Mouse (Mus musculus) hindbrain, postnatal 0 days (tissue): ENCODE results near the gene Cntfr. TPM values are rescaled to one million over a fixed set of nuclear protein-coding genes. Genes with fewer than 3 reads are reported as not detected.

Source experiments
- ATAC-seq: fragments of 200-750 bp; cut with Nextera tagmentation; 2 replicates; pipeline ENCODE4 v1.8.0; 2017; ENCODE audit warnings: mild to moderate bottlenecking, moderate TSS enrichment, moderate library complexity
- DNase-seq: peaks from one replicate; pipeline ENCODE4 v3.0.0-alpha.2; 2015; ENCODE audit warnings: low spot score
- H3K27ac ChIP-seq: fragments of 300-500 bp; sonication (generic); 2 replicates; pipeline ENCODE4 v1.5.1; 2014; ENCODE audit warnings: mild to moderate bottlenecking
- H3K27me3 ChIP-seq: fragments of 300-500 bp; sonication (generic); 2 replicates; pipeline ENCODE4 v1.6.1; 2014; ENCODE audit warnings: low read length, mixed read lengths; ENCODE audit not compliant: insufficient read depth
- H3K36me3 ChIP-seq: fragments of 300-500 bp; sonication (generic); 2 replicates; pipeline ENCODE4 v1.6.1; 2014; ENCODE audit warnings: low read length, mixed read lengths; ENCODE audit not compliant: insufficient read depth
- H3K4me1 ChIP-seq: fragments of 300-500 bp; sonication (generic); 2 replicates; pipeline ENCODE4 v1.6.1; 2014; ENCODE audit warnings: antibody characterized with exemption, low read length, mixed read lengths; ENCODE audit not compliant: insufficient read depth
- H3K4me2 ChIP-seq: fragments of 300-500 bp; sonication (generic); 2 replicates; pipeline ENCODE4 v1.6.1; 2014; ENCODE audit warnings: low read depth, mild to moderate bottlenecking, low read length, moderate library complexity, mixed read lengths
- H3K4me3 ChIP-seq: fragments of 300-500 bp; sonication (generic); 2 replicates; pipeline ENCODE4 v1.5.1; 2014; ENCODE audit warnings: low read length
- H3K9ac ChIP-seq: fragments of 300-500 bp; sonication (generic); replicated peaks from 2 replicates; pipeline ENCODE4 v1.6.1; 2014; ENCODE audit warnings: mild to moderate bottlenecking, low read length, moderate library complexity, mixed read lengths
- H3K9me3 ChIP-seq: fragments of 300-500 bp; sonication (generic); 2 replicates; pipeline ENCODE4 v1.6.1; 2016; ENCODE audit warnings: low read length, mixed read lengths
- CTCF ChIP-seq: IDR thresholded peaks from 2 replicates; pipeline ENCODE4 v1.5.1; 2016; ENCODE audit warnings: antibody characterized with exemption, control low read depth, low read depth
- WGBS: fragments of 180-500 bp; shearing (Covaris S2); extraction: QIAGEN DNeasy Blood & Tissue Kit; methylation state at CpG from one replicate; pipeline ENCODE4 v1.1.7; 2014; 5-methylcytosine and 5-hydroxymethylcytosine counted together
- polyA plus RNA-seq: library from polyadenylated mRNA; unstranded; fragments of >200 nt; fragmentation: Nextera tagmentation; extraction: Ambion mirVana; gene quantifications from 2 replicates; pipeline ENCODE4 v1.2.1, GENCODE M21; 2015
- total RNA-seq: library from RNA; depleted of rRNA; stranded (reverse); fragments of >200 nt; gene quantifications from 2 replicates; pipeline ENCODE4 v1.2.3, GENCODE M21; 2014

The Cntfr gene
- total and polyA plus RNA-seq, 2 experiments from 2014 or later, result 22.1 to 61.9 TPM

DNA sequence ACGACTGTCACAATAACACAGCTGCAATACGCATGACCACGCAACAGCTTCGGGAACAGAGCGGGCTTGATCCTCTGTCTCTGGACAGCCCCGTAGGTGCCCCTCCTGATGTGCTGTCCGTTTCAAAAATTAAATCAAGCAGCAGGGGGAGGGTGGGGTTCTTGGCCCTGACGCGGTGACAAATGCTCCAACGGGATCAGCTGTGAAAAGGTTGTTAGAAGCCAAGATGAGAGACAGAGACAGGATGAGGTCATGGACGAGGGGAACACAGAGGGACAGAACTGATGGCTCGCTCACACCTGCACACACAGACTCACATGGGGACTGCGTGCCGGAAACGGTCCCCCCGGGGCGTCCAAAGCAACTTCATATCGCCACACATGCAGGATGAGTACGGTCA is 23.7 kb downstream of the Cntfr start:
- peaks cover 6% of the 10 kb centered on the region; the same call in 1 of the 2 replicates for H3K36me3 ChIP-seq
- ATAC-seq (no peak), DNase-seq (no peak)
- no peaks in the 10 kb centered on the region for H3K9me3 ChIP-seq
- peaks cover 35% of the 10 kb centered on the region for H3K4me1 ChIP-seq
- no peak for TF ChIP-seq CTCF
- no peak overlapping the region for H3K27ac ChIP-seq
- no peaks in the 10 kb centered on the region for H3K27me3 ChIP-seq
- no peak overlapping the region for H3K9ac ChIP-seq
- 44% methylated on average over 19 of the region's 19 CpGs for WGBS
- H3K4me2 ChIP-seq, result no peak overlapping the region
- H3K4me3 ChIP-seq, result no peak overlapping the region

DNA sequence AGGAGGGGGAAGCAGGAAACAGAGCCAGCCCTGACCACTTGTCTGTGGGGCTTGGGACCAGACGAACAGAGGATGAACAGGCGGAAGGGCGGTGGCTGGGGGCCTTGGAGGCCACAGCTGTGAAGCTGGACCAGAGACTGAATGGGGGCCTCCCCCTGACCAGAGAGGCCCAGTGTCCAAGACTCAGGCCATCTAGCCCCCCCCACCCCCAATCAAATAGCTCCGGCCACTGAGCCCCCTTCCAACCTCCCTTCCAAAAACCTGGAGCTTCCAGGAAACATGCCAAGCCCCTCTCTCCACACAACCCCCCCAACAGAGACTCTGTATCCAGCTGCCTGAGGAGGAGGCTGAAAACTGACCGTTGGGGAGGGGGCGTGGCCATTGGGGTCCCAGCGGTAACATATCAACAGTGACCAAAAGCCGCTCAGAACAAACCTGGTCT is 24.3 kb downstream of the Cntfr start:
- no peak overlapping the region for H3K4me3 ChIP-seq
- no peak overlapping the region for H3K4me2 ChIP-seq
- H3K27ac ChIP-seq, result no peak overlapping the region
- 0 out of 2 replicates have a peak overlapping the region, but pooled peaks have one; percentile 35 for H3K9ac ChIP-seq
- peak; percentile 0; the same call in 1 of the 2 replicates for ATAC-seq
- peaks cover 35% of the 10 kb centered on the region for H3K4me1 ChIP-seq
- no peak for TF ChIP-seq CTCF
- 22% methylated on average over 8 of the region's 8 CpGs for WGBS
- no peak for DNase-seq
- peaks cover 8% of the 10 kb centered on the region for H3K36me3 ChIP-seq
- H3K27me3 ChIP-seq, result no peaks in the 10 kb centered on the region
- H3K9me3 ChIP-seq, result no peaks in the 10 kb centered on the region

DNA sequence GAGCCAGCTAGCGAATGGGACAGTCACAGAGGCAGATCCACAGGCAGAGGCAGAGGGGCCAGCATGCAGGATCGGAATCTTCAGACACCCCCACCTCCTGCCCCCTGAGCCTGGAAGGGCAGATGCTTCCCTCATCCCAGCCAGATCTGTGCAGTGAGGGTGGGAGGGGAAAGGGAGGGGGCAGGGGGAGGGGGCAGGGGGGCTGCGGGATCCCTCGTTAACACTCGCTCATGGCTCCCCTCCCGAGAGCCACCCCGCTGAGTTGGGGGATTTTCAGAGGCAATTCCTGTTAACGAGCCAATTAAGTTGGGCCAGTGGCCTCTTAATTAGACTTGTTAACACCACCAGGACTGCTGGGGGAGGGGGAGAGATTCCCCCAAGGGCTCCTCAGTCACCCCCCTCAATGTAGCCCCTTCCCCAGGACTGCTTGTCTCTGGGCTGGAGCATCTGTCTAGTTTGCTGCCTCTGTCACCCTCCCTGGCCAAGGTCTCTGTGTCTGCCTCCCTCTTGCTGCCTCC is 24.9 kb downstream of the Cntfr start:
- 10% methylated on average over 8 of the region's 8 CpGs for WGBS
- Histone ChIP-seq H3K27me3 (no peaks in the 10 kb centered on the region), H3K9me3 (no peaks in the 10 kb centered on the region), H3K4me1 (peaks cover 30% of the 10 kb centered on the region), H3K4me3 (no peak overlapping the region), H3K27ac (no peak overlapping the region), H3K9ac (0 out of 2 replicates have a peak overlapping the region, but pooled peaks have one; percentile 35), H3K36me3 (peaks cover 9% of the 10 kb centered on the region), H3K4me2 (no peak overlapping the region)
- ATAC-seq (peak; percentile 30), DNase-seq (peak; percentile 49)
- TF ChIP-seq CTCF, result no peak

DNA sequence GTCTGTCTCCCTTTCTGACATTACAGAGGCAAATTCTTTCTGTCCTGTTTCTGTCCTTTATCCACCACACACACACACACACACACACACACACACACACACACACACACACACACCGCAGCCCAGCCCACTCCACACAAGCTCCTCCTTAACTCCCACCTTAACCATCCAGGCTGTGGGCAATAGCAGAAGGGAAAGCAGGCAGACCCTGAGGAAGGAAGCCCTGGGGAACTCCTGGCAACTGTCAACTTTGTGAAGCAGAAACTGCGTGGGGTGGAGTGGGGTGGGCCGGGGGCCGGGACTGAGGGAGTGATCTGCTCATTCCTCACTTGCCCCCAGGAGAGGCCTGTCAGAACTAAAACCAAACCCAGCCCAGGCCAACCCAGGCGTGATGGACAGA is 25.4 kb downstream of the Cntfr start:
- Histone ChIP-seq H3K4me1 (peaks cover 25% of the 10 kb centered on the region), H3K9ac (no peak overlapping the region), H3K27ac (no peak overlapping the region), H3K4me2 (no peak overlapping the region), H3K36me3 (peaks cover 9% of the 10 kb centered on the region), H3K9me3 (no peaks in the 10 kb centered on the region), H3K27me3 (no peaks in the 10 kb centered on the region), H3K4me3 (no peak overlapping the region)
- 42% methylated on average over 5 of the region's 5 CpGs for WGBS
- no peak for TF ChIP-seq CTCF
- ATAC-seq, result no peak
- no peak for DNase-seq

DNA sequence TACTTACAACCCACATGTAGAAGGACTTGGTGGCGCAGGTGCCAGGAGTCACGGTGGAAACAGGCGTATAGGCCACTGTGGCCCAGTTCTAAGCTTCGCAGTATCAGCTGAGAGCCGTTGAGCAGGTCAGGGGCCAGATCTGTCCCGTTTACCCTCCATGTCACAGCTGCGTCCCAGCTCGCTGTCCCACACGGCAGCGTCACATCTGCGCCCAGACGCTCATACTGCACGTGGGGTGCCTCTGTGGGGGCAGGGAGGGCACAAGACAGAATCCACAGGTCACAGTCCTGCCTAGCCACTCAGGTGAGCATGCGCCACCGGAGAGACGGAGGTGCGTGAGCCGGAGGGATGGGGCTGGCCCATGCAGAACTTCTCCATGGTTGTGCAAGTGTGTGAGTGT is 26.1 kb downstream of the Cntfr start:
- Histone ChIP-seq H3K4me1 (peaks cover 19% of the 10 kb centered on the region), H3K36me3 (peaks cover 9% of the 10 kb centered on the region), H3K4me2 (no peak overlapping the region), H3K27me3 (no peaks in the 10 kb centered on the region), H3K9ac (no peak overlapping the region), H3K27ac (no peak overlapping the region), H3K9me3 (no peaks in the 10 kb centered on the region), H3K4me3 (no peak overlapping the region)
- no peak for TF ChIP-seq CTCF
- DNase-seq, result no peak
- ATAC-seq, result no peak
- 88% methylated on average over 18 of the region's 18 CpGs for WGBS

DNA sequence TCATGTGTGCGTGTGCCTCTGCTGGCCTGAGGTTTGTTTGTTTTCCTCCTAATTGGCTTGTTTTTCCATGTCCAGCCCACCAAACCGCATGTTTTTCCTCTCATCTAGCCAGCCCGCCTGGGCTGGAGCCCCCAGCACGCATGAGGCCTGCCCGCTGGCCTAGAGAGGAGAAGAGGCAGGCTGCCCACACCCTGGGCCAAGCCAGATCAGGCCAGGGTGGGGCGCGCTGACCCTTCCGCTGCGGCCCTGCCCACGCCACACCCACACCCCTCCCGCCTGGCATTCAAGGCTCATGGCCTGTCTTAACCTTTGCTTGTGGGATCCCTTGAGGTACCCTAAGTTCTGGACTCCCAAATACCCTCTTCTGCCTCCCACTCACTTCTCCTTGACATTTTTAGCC is 30.2 kb downstream of the Cntfr start:
- no peak for DNase-seq
- Histone ChIP-seq H3K27ac (no peak overlapping the region), H3K4me3 (no peak overlapping the region), H3K36me3 (peaks cover 9% of the 10 kb centered on the region), H3K27me3 (no peaks in the 10 kb centered on the region), H3K9me3 (no peaks in the 10 kb centered on the region), H3K4me2 (no peak overlapping the region), H3K4me1 (peaks cover 6% of the 10 kb centered on the region; the same call in 1 of the 2 replicates), H3K9ac (no peak overlapping the region)
- 70% methylated on average over 11 of the region's 11 CpGs for WGBS
- no peak for TF ChIP-seq CTCF
- ATAC-seq, result no peak

DNA sequence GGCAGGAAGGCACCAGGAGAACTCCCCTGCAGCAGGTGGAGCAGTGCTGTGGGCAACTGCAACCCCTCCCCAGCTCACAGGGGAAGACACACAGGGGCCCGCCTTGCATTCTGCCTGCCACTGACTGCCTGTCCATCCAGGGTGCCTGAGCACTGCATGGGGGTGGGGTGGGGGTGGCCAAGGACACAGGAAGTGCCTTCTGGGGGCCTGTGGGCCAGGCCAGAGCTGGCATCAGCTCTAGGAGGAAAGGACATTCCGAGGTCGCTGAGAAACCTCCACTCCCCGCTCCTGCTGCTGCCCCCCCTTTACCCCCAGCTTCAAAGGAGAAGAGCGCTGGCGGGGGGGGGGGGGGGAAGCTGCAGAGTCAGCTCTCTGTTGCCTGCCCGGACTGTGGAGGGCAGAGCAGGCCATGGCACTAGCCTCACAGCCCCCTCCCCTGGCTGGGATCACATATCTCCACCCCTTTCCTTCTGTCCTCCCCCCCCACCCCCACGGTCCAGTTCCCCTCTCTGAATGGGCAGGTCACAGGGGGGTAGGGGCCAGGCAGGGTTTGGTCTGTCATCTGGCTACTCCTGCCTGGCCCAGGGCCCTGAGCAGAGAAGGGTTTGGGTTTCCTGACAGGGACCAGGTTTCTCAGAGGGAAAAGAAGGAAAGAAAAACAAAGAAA is 31.7 kb downstream of the Cntfr start:
- Histone ChIP-seq H3K9ac (no peak overlapping the region), H3K9me3 (no peaks in the 10 kb centered on the region), H3K4me2 (no peak overlapping the region), H3K4me1 (peaks cover 6% of the 10 kb centered on the region; the same call in 1 of the 2 replicates), H3K27ac (no peak overlapping the region), H3K36me3 (peaks cover 4% of the 10 kb centered on the region; the same call in 1 of the 2 replicates), H3K4me3 (no peak overlapping the region), H3K27me3 (no peaks in the 10 kb centered on the region)
- TF ChIP-seq CTCF, result no peak
- ATAC-seq (0 out of 2 replicates have a peak, but pooled peaks have one; percentile 13), DNase-seq (no peak)
- 11% methylated on average over 5 of the region's 8 CpGs for WGBS
